Mouse (Mus musculus): ENCODE measurements around the gene Timmdc1. TPM values are rescaled to one million over a fixed set of nuclear protein-coding genes. Genes with fewer than 3 reads are reported as not detected.

The Timmdc1 gene
- 25.0 and 30.7 TPM in 2 replicates for polyA plus RNA-seq (2012; rRNA removed)

DNA sequence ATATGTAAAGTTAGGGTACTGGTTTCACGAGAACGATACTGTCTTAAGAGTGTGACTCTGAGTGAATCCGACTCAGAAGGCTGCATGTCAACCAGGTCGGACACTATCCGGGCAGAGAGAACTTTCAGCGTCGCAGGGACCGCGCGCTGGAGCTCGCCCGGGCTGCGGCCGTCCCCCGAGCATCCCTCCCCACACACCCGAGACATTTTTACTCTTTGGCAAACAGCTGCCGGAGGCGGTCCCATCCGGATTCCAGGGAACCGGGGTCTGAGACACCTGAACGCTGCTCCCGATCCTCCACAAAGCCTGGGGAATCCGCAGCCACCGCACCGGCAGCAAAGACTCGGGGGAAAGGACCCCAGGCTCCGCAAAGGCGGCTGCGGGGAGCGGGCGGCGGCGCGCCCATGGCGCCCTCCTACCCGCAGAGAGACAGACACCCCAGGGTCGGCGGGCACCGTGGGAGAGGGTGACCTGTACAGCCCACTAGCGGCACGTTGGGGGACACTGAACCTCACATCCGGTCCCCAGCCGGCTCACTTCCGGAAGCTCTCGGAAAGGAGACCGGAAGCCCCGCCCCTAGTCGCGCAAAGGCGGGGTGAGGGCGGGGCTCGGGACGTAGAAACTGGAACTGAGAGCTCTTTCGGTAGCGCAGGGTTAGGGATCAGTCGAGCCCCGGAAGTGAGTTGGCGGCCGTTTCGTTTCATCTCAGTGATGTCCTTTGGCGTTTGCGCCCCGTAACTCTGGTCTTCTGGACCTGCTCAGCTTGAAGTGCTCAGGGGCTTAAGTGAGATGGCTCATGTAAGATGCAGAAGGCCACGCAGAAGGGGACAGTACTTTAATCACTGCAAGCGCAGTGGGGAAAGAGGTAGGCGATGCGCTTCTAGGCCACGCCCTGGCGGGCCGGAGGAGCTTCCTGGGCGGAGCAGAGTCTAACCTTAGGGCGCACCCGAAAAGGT, at the start of gene Timmdc1:
Gene Timmdc1, minus strand, starts transcription at position 535 of the 956 bp plus-strand sequence.
- H3K4me3 ChIP-seq (ENCODE audit: control insufficient read depth, insufficient read depth, low read length): peak within 1 kb of the TSS; percentile 70
- under 1% methylated on average over 73 of the region's 73 CpGs for WGBS
- H3K27me3 ChIP-seq (ENCODE audit: control insufficient read depth, insufficient read depth, low read length): no peaks in the 10 kb centered on the region
- H3K27ac ChIP-seq (ENCODE audit: control insufficient read depth, insufficient read depth, low read length): peak within 1 kb of the TSS; percentile 84
- TF ChIP-seq CTCF (IDR thresholded peaks at IDR 0.05; ENCODE audit: borderline replicate concordance, control insufficient read depth, extremely low read depth, insufficient read depth, low read length, poor library complexity) (peak; percentile 53; the same call in 1 of the 2 replicates), POLR2A (IDR thresholded peaks at IDR 0.05; ENCODE audit: control insufficient read depth, extremely low read depth, insufficient read depth, low read length, poor library complexity) (peak; percentile 66; the same call in 1 of the 2 replicates)
- peaks cover 14% of the 10 kb centered on the region for H3K36me3 ChIP-seq (ENCODE audit: control insufficient read depth, insufficient read depth, low read length)
- DNase-seq: peak; percentile 96
- H3K4me1 ChIP-seq (replicated peaks; ENCODE audit: control insufficient read depth, insufficient read depth, low read length): peaks cover 5% of the 10 kb centered on the region

DNA sequence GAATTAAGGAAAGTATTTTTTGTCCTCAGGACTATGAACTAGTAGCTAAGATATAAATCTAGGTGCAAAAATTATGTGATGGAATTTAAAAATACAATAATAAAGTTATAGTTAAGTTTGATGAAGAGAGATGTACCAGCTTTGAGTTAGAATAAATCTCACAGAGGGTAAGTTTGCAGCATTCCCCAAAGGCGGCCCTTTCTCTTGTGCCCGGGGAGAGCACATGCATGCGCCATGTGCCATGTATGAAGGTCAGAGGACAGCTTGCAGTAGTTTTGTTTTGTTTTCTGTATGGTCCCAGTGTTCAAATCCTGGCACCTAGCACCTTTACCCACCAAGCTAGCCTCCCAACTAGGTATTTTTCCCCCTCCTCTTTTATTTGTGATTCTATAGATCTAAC, 49.0 kb upstream of the Timmdc1 start:
- no peaks in the 10 kb centered on the region for H3K27me3 ChIP-seq (ENCODE audit: control insufficient read depth, insufficient read depth, low read length)
- 96% methylated on average over 3 of the region's 3 CpGs for WGBS
- H3K4me3 ChIP-seq (ENCODE audit: control insufficient read depth, insufficient read depth, low read length): no peak overlapping the region
- H3K4me1 ChIP-seq (replicated peaks; ENCODE audit: control insufficient read depth, insufficient read depth, low read length): no peaks in the 10 kb centered on the region
- TF ChIP-seq CTCF (IDR thresholded peaks at IDR 0.05; ENCODE audit: borderline replicate concordance, control insufficient read depth, extremely low read depth, insufficient read depth, low read length, poor library complexity) (no peak), POLR2A (IDR thresholded peaks at IDR 0.05; ENCODE audit: control insufficient read depth, extremely low read depth, insufficient read depth, low read length, poor library complexity) (no peak)
- no peak overlapping the region for H3K27ac ChIP-seq (ENCODE audit: control insufficient read depth, insufficient read depth, low read length)
- H3K36me3 ChIP-seq (ENCODE audit: control insufficient read depth, insufficient read depth, low read length): peaks cover 43% of the 10 kb centered on the region
- no peak for DNase-seq

DNA sequence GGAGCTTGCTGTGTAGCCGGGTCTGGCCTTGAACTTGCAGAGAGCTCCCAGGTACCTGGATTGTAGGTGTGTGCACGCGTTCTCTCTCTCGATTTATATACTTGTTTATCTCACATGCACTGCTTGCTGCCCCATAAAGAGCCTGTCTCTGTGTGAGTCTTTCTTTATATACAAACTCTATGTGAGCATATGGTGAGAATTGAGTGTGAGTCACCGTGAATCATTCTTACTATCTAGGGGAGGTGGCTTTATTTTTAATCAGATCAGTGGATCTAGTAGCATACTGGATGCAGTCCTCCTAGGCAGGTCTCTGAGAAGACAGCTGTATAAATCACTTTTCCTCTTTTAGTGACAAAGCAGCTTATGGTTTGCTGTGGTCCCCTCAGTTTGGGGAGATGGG, 45.7 kb upstream of the Timmdc1 start:
- TF ChIP-seq CTCF (IDR thresholded peaks at IDR 0.05; ENCODE audit: borderline replicate concordance, control insufficient read depth, extremely low read depth, insufficient read depth, low read length, poor library complexity): no peak
- no peak for TF ChIP-seq POLR2A (IDR thresholded peaks at IDR 0.05; ENCODE audit: control insufficient read depth, extremely low read depth, insufficient read depth, low read length, poor library complexity)
- H3K27me3 ChIP-seq (ENCODE audit: control insufficient read depth, insufficient read depth, low read length): no peaks in the 10 kb centered on the region
- peaks cover 24% of the 10 kb centered on the region for H3K36me3 ChIP-seq (ENCODE audit: control insufficient read depth, insufficient read depth, low read length)
- no peak for DNase-seq
- peaks cover under 1% of the 10 kb centered on the region; the same call in 1 of the 2 replicates for H3K4me1 ChIP-seq (replicated peaks; ENCODE audit: control insufficient read depth, insufficient read depth, low read length)
- H3K27ac ChIP-seq (ENCODE audit: control insufficient read depth, insufficient read depth, low read length): no peak overlapping the region
- WGBS: 96% methylated on average over 5 of the region's 5 CpGs
- no peak overlapping the region for H3K4me3 ChIP-seq (ENCODE audit: control insufficient read depth, insufficient read depth, low read length)

DNA sequence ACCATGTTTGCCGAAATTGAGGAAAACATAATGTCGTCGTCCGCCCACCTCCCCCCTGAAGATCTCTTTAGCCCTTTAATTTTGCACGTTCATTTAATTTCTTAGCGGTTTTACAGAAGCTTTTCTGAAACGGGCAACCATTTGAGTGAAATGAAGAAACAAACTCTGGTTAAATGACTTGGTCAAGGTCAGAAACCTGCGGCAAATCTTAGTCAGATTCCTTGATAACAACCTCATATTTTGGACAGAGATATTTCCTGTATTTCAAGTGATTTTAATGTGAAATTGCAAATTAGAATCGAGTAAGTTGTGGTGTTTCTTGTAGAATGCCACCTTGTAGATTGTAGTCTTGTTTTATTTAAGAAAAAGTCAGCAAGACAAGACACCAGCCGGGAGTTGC, 41.1 kb upstream of the Timmdc1 start:
- Histone ChIP-seq H3K27ac (ENCODE audit: control insufficient read depth, insufficient read depth, low read length) (no peak overlapping the region), H3K4me3 (ENCODE audit: control insufficient read depth, insufficient read depth, low read length) (no peak overlapping the region), H3K36me3 (ENCODE audit: control insufficient read depth, insufficient read depth, low read length) (peaks cover 14% of the 10 kb centered on the region; the same call in 1 of the 2 replicates), H3K4me1 (replicated peaks; ENCODE audit: control insufficient read depth, insufficient read depth, low read length) (peaks cover 3% of the 10 kb centered on the region; the same call in 1 of the 2 replicates), H3K27me3 (ENCODE audit: control insufficient read depth, insufficient read depth, low read length) (no peaks in the 10 kb centered on the region)
- no peak for DNase-seq
- TF ChIP-seq CTCF (IDR thresholded peaks at IDR 0.05; ENCODE audit: borderline replicate concordance, control insufficient read depth, extremely low read depth, insufficient read depth, low read length, poor library complexity) (no peak), POLR2A (IDR thresholded peaks at IDR 0.05; ENCODE audit: control insufficient read depth, extremely low read depth, insufficient read depth, low read length, poor library complexity) (no peak)
- 36% methylated on average over 10 of the region's 10 CpGs for WGBS

DNA sequence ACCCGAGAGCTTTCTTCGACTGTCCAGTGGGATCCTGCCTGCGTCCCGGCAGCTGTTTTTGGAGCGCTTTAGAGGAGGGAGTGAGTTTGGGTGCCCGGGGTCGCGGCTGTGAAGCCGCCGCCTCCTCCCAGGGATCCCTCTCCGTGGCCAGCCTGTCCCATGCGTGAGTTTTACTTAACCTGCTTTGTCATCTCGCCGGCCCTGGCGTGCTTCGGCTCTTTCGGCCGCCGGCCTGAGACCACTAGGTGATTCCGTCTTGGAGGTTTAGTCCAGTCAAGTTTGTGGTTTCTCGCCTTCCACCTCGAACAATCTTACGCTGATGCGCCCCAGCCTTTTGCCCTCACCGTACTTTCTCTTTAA, 40.5 kb upstream of the Timmdc1 start:
- Histone ChIP-seq H3K4me1 (replicated peaks; ENCODE audit: control insufficient read depth, insufficient read depth, low read length) (peaks cover 3% of the 10 kb centered on the region; the same call in 1 of the 2 replicates), H3K27ac (ENCODE audit: control insufficient read depth, insufficient read depth, low read length) (peak overlapping the region; percentile 6; the same call in 1 of the 2 replicates), H3K27me3 (ENCODE audit: control insufficient read depth, insufficient read depth, low read length) (no peaks in the 10 kb centered on the region), H3K36me3 (ENCODE audit: control insufficient read depth, insufficient read depth, low read length) (peaks cover 9% of the 10 kb centered on the region; the same call in 1 of the 2 replicates), H3K4me3 (ENCODE audit: control insufficient read depth, insufficient read depth, low read length) (peak overlapping the region; percentile 82)
- DNase-seq: no peak
- WGBS: under 1% methylated on average over 25 of the region's 25 CpGs
- TF ChIP-seq CTCF (IDR thresholded peaks at IDR 0.05; ENCODE audit: borderline replicate concordance, control insufficient read depth, extremely low read depth, insufficient read depth, low read length, poor library complexity) (no peak), POLR2A (IDR thresholded peaks at IDR 0.05; ENCODE audit: control insufficient read depth, extremely low read depth, insufficient read depth, low read length, poor library complexity) (no peak)

DNA sequence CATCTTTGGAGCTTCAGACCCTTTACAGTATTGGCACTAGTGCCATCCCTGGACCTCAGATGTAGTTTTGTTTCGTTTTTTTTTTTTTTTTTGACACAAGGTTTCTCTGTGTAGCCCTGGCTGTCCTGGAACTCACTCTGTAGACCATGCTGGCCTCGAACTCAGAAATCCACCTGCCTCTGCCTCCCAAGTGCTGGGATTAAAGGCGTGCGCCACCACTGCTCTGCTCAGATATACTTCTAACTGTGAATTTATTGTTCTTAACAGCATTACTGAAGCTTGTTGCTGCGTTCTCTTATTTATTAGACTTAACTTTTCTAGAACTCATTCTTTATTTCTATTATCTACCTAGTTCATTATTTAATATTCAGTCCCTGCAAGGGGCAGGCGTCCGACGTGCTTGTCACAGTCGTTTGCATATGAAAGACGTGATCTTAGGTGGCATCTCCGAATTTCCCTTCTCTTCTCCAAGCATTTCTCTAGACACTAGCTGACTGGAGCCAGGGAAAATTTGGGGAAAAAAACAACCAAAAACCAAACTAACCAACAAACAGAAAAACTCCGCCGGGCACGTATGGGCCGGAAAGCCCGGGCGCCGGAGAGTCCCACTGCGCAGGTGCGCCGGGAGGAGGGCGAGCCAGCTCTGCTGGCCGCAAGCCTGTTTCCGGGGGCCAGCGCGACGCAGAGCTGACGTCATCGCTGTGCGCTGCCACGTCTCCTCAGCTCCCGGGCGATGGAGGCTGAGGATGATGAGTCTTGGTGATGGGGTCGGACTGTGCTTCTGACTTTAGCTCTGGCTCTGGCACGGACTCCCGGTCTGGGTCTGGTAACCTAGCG, 39.9 kb upstream of the Timmdc1 start:
- peak; percentile 93 for DNase-seq
- TF ChIP-seq POLR2A (IDR thresholded peaks at IDR 0.05; ENCODE audit: control insufficient read depth, extremely low read depth, insufficient read depth, low read length, poor library complexity): peak; percentile 79
- TF ChIP-seq CTCF (IDR thresholded peaks at IDR 0.05; ENCODE audit: borderline replicate concordance, control insufficient read depth, extremely low read depth, insufficient read depth, low read length, poor library complexity): no peak
- Histone ChIP-seq H3K27ac (ENCODE audit: control insufficient read depth, insufficient read depth, low read length) (peak overlapping the region; percentile 28; the same call in 1 of the 2 replicates), H3K4me3 (ENCODE audit: control insufficient read depth, insufficient read depth, low read length) (peak overlapping the region; percentile 82), H3K36me3 (ENCODE audit: control insufficient read depth, insufficient read depth, low read length) (peaks cover 5% of the 10 kb centered on the region; the same call in 1 of the 2 replicates), H3K27me3 (ENCODE audit: control insufficient read depth, insufficient read depth, low read length) (no peaks in the 10 kb centered on the region), H3K4me1 (replicated peaks; ENCODE audit: control insufficient read depth, insufficient read depth, low read length) (peaks cover 3% of the 10 kb centered on the region; the same call in 1 of the 2 replicates)
- 7% methylated on average over 37 of the region's 37 CpGs for WGBS

All from thymus, adult 2 months (tissue).